Mouse (Mus musculus) hindbrain, postnatal 0 days (tissue): ENCODE results near the gene Nmnat1. TPM values are rescaled to one million over a fixed set of nuclear protein-coding genes. Genes with fewer than 3 reads are reported as not detected.

Experiments used
- ATAC-seq: fragments of 200-750 bp; cut with Nextera tagmentation; 2 replicates; pipeline ENCODE4 v1.8.0; 2017; ENCODE audit warnings: mild to moderate bottlenecking, moderate TSS enrichment, moderate library complexity
- DNase-seq: peaks from one replicate; pipeline ENCODE4 v3.0.0-alpha.2; 2015; ENCODE audit warnings: low spot score
- H3K27ac ChIP-seq: fragments of 300-500 bp; sonication (generic); 2 replicates; pipeline ENCODE4 v1.5.1; 2014; ENCODE audit warnings: mild to moderate bottlenecking
- H3K27me3 ChIP-seq: fragments of 300-500 bp; sonication (generic); 2 replicates; pipeline ENCODE4 v1.6.1; 2014; ENCODE audit warnings: low read length, mixed read lengths; ENCODE audit not compliant: insufficient read depth
- H3K36me3 ChIP-seq: fragments of 300-500 bp; sonication (generic); 2 replicates; pipeline ENCODE4 v1.6.1; 2014; ENCODE audit warnings: low read length, mixed read lengths; ENCODE audit not compliant: insufficient read depth
- H3K4me1 ChIP-seq: fragments of 300-500 bp; sonication (generic); 2 replicates; pipeline ENCODE4 v1.6.1; 2014; ENCODE audit warnings: antibody characterized with exemption, low read length, mixed read lengths; ENCODE audit not compliant: insufficient read depth
- H3K4me2 ChIP-seq: fragments of 300-500 bp; sonication (generic); 2 replicates; pipeline ENCODE4 v1.6.1; 2014; ENCODE audit warnings: low read depth, mild to moderate bottlenecking, low read length, moderate library complexity, mixed read lengths
- H3K4me3 ChIP-seq: fragments of 300-500 bp; sonication (generic); 2 replicates; pipeline ENCODE4 v1.5.1; 2014; ENCODE audit warnings: low read length
- H3K9ac ChIP-seq: fragments of 300-500 bp; sonication (generic); replicated peaks from 2 replicates; pipeline ENCODE4 v1.6.1; 2014; ENCODE audit warnings: mild to moderate bottlenecking, low read length, moderate library complexity, mixed read lengths
- H3K9me3 ChIP-seq: fragments of 300-500 bp; sonication (generic); 2 replicates; pipeline ENCODE4 v1.6.1; 2016; ENCODE audit warnings: low read length, mixed read lengths
- CTCF ChIP-seq: IDR thresholded peaks from 2 replicates; pipeline ENCODE4 v1.5.1; 2016; ENCODE audit warnings: antibody characterized with exemption, control low read depth, low read depth
- WGBS: fragments of 180-500 bp; shearing (Covaris S2); extraction: QIAGEN DNeasy Blood & Tissue Kit; methylation state at CpG from one replicate; pipeline ENCODE4 v1.1.7; 2014; 5-methylcytosine and 5-hydroxymethylcytosine counted together
- polyA plus RNA-seq: library from polyadenylated mRNA; unstranded; fragments of >200 nt; fragmentation: Nextera tagmentation; extraction: Ambion mirVana; gene quantifications from 2 replicates; pipeline ENCODE4 v1.2.1, GENCODE M21; 2015
- total RNA-seq: library from RNA; depleted of rRNA; stranded (reverse); fragments of >200 nt; gene quantifications from 2 replicates; pipeline ENCODE4 v1.2.3, GENCODE M21; 2014

Nmnat1 gene
- total and polyA plus RNA-seq, 2 experiments from 2014 or later = 7.8 to 8.4 TPM

GRCm38 (mm10) chr4:149496612-149497011 lies 11.6 kb upstream of the Nmnat1 start:
- peak; percentile 59 for DNase-seq
- TF ChIP-seq CTCF = no peak
- Histone ChIP-seq H3K4me1 (no peaks in the 10 kb centered on the region), H3K36me3 (peaks cover 59% of the 10 kb centered on the region), H3K27ac (peak overlapping the region; percentile 74), H3K9me3 (no peaks in the 10 kb centered on the region), H3K4me3 (no peak overlapping the region), H3K27me3 (no peaks in the 10 kb centered on the region), H3K9ac (no peak overlapping the region), H3K4me2 (no peak overlapping the region)
- WGBS = 7% methylated on average over 2 of the region's 2 CpGs
- peak; percentile 90 for ATAC-seq

- peaks cover 4% of the 10 kb centered on the region; the same call in 1 of the 2 replicates for H3K4me1 ChIP-seq
- no peak for DNase-seq
- no peaks in the 10 kb centered on the region for H3K9me3 ChIP-seq
- H3K36me3 ChIP-seq = peaks cover 65% of the 10 kb centered on the region
- H3K9ac ChIP-seq = no peak overlapping the region
- H3K27me3 ChIP-seq = no peaks in the 10 kb centered on the region
- 98% methylated on average over 3 of the region's 3 CpGs for WGBS
- no peak overlapping the region for H3K4me3 ChIP-seq
- no peak for ATAC-seq
- H3K27ac ChIP-seq = no peak overlapping the region
- TF ChIP-seq CTCF = peak; percentile 46; the same call in 1 of the 2 replicates
- no peak overlapping the region for H3K4me2 ChIP-seq
Observed at GRCm38 (mm10) chr4:149491151-149491550, 6.1 kb upstream of the Nmnat1 start.

- Histone ChIP-seq H3K27me3 (no peaks in the 10 kb centered on the region), H3K4me1 (peaks cover 6% of the 10 kb centered on the region; the same call in 1 of the 2 replicates), H3K4me3 (no peak overlapping the region), H3K9ac (no peak overlapping the region), H3K4me2 (no peak overlapping the region), H3K9me3 (no peaks in the 10 kb centered on the region), H3K36me3 (peaks cover 53% of the 10 kb centered on the region), H3K27ac (no peak overlapping the region)
- no peak for DNase-seq
- TF ChIP-seq CTCF = no peak
- ATAC-seq = no peak
- 96% methylated on average over 14 of the region's 14 CpGs for WGBS
Observed at GRCm38 (mm10) chr4:149489415-149490240, 4.6 kb upstream of the Nmnat1 start.

DNA sequence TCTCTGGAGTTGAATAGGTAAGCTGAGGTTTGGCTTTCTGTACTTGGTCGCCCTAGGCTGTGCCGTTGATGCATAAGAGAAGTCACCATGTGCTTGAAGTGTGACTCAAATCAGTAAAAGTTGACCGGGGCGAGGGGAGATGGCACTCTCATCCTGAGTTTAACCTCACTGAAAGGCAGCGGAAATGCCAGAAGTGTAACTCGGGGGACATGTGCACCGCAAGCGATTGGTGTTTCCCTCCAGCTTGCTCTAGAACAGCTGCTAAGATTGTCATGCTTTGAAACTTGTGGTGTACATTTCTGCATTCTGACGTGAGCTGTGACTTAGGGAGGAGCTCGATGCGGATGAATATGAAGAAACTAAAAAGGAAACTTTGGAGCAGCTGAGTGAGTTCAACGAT lies 2.7 kb upstream of the Nmnat1 start:
- ATAC-seq (no peak), DNase-seq (no peak)
- H3K27ac ChIP-seq = no peak overlapping the region
- H3K4me3 ChIP-seq = no peak overlapping the region
- WGBS = 94% methylated on average over 12 of the region's 12 CpGs
- peaks cover 10% of the 10 kb centered on the region; the same call in 1 of the 2 replicates for H3K4me1 ChIP-seq
- no peak overlapping the region for H3K4me2 ChIP-seq
- peaks cover 36% of the 10 kb centered on the region for H3K36me3 ChIP-seq
- no peaks in the 10 kb centered on the region for H3K27me3 ChIP-seq
- no peak overlapping the region for H3K9ac ChIP-seq
- no peaks in the 10 kb centered on the region for H3K9me3 ChIP-seq
- no peak for TF ChIP-seq CTCF

DNA sequence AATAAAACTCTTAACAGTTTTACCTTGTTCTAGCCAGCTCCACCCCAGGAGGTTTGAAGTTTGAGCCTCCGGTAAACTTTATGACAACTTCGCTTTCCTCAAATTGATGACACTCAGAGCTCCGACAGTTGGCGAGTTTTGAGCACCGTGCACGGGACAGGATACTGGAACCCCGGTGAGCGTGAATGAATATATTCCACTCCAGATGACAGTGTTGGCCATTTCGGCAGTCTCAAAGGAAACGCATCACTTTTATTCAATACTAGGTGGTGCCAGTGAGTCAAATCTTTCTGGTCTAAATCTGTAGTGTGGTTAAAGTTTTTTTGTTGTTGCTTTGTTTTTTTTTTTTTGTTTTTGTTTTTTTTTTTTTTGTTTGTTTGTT lies 814 bp upstream of the Nmnat1 start:
- peak; percentile 71 for DNase-seq
- Histone ChIP-seq H3K9ac (peak overlapping the region; percentile 69), H3K27ac (peak overlapping the region; percentile 55), H3K4me1 (peaks cover 10% of the 10 kb centered on the region; the same call in 1 of the 2 replicates), H3K36me3 (peaks cover 26% of the 10 kb centered on the region), H3K4me2 (peak overlapping the region; percentile 86), H3K27me3 (no peaks in the 10 kb centered on the region), H3K4me3 (peak overlapping the region; percentile 61), H3K9me3 (no peaks in the 10 kb centered on the region)
- no peak for ATAC-seq
- TF ChIP-seq CTCF = peak; percentile 56
- under 1% methylated on average over 10 of the region's 10 CpGs for WGBS

GRCm38 (mm10) chr4:149484566-149484965 lies 436 bp downstream of the Nmnat1 start:
- no peak for TF ChIP-seq CTCF
- Histone ChIP-seq H3K27me3 (no peaks in the 10 kb centered on the region), H3K27ac (peak overlapping the region; percentile 79), H3K4me1 (peaks cover 10% of the 10 kb centered on the region; the same call in 1 of the 2 replicates), H3K4me3 (peak overlapping the region; percentile 61), H3K9ac (peak overlapping the region; percentile 69), H3K36me3 (peaks cover 21% of the 10 kb centered on the region; the same call in 1 of the 2 replicates), H3K4me2 (peak overlapping the region; percentile 86), H3K9me3 (no peaks in the 10 kb centered on the region)
- DNase-seq (no peak), ATAC-seq (no peak; the same call in 1 of the 2 replicates)
- WGBS = 46% methylated on average over 3 of the region's 3 CpGs

DNA sequence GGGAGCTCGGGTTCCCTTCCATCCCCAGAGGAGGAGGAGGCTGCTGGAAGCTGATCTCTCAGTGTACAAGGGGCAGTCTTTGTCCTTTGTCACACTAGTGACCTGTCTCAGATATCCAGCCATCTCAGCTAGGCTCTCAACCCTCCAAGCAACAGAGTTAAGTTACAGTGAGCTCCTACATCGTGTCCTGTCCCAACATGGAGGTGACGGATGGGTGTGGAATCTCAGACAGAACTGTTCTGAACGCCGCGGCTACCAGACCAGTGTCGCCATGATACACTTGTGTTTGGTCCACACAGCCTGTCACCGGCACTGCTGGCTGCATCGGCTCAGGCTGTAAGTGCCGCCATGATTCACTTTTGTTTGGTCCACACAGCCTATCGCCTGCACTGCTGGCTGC lies 7.9 kb downstream of the Nmnat1 start, which contains the start of gene Tmem274:
Gene Tmem274, plus strand, starts transcription at position 301 of the 400 bp plus-strand sequence.
- DNase-seq (no peak), ATAC-seq (no peak)
- no peak for TF ChIP-seq CTCF
- H3K9me3 ChIP-seq = no peaks in the 10 kb centered on the region
- 89% methylated on average over 11 of the region's 11 CpGs for WGBS
- H3K4me1 ChIP-seq = no peaks in the 10 kb centered on the region
- H3K4me2 ChIP-seq = no peak within 1 kb of the TSS
- H3K9ac ChIP-seq = no peak within 1 kb of the TSS
- no peaks in the 10 kb centered on the region for H3K27me3 ChIP-seq
- H3K4me3 ChIP-seq = no peak within 1 kb of the TSS
- no peaks in the 10 kb centered on the region; the same call in 1 of the 2 replicates for H3K36me3 ChIP-seq
- H3K27ac ChIP-seq = no peak within 1 kb of the TSS
